Mouse (Mus musculus): ENCODE measurements at regions not wholly inside any gene's neighbourhood (a gene's known extent, or its start where the extent isn't known, plus 50 kb on each side); places are given as distances from the start of the nearest gene placed in this dataset.

DNA sequence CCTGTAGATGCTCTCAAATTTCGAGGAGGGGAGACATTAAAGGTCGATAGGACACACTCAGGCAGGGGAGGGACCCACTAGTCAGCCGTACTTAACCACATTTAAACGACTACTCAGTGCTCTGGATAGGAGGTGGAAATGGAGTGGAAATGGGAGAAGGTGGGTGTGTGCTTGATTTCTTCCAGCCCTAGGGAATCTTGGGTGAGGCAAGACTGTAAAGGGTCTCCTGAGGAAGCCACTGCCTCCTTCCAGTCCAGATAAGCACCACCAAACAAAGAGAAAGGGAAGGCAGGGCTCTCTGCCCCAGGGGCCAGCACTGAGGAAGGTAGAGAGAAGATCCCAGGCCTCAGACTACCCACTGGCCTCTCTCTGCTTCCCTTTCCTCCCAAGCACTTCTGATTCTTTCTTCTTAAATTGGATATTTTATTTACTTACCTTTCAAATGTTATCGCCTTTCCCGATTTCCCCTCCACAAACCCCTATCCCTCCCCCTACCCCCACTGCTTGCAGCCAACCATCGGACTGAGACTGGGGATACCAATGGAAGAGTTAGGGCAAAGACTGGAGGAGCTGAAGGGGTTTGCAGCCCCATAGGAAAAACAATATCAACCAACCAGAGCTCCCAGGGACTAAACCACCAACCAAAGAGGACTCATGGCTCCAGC is 139.1 kb downstream of the Zfp36l1 start:
- Histone ChIP-seq H3K4me1 (ENCODE audit: control insufficient read depth, insufficient read depth, low read length) (peaks cover 3% of the 10 kb centered on the region), H3K27ac (ENCODE audit: control insufficient read depth, insufficient read depth, low read depth, low read length, poor library complexity) (no peak overlapping the region), H3K4me3 (replicated peaks; ENCODE audit: control insufficient read depth, low read depth, low read length) (no peak overlapping the region)
- TF ChIP-seq POLR2A (IDR thresholded peaks at IDR 0.05; ENCODE audit: borderline replicate concordance, control insufficient read depth, low read depth, low read length): no peak
- TF ChIP-seq CTCF (IDR thresholded peaks at IDR 0.05; ENCODE audit: control insufficient read depth, insufficient read depth, low read length): no peak
- 79% methylated on average over 7 of the region's 7 CpGs for WGBS

- H3K27ac ChIP-seq (ENCODE audit: control insufficient read depth, insufficient read depth, low read depth, low read length, poor library complexity): peak overlapping the region; percentile 72; the same call in 1 of the 2 replicates
- 80% methylated on average over 5 of the region's 5 CpGs for WGBS
- peaks cover 3% of the 10 kb centered on the region for H3K4me1 ChIP-seq (ENCODE audit: control insufficient read depth, insufficient read depth, low read length)
- TF ChIP-seq CTCF (IDR thresholded peaks at IDR 0.05; ENCODE audit: control insufficient read depth, insufficient read depth, low read length) (no peak), POLR2A (IDR thresholded peaks at IDR 0.05; ENCODE audit: borderline replicate concordance, control insufficient read depth, low read depth, low read length) (no peak)
- H3K4me3 ChIP-seq (replicated peaks; ENCODE audit: control insufficient read depth, low read depth, low read length): no peak overlapping the region
These were observed 141.8 kb downstream of the Zfp36l1 start for GRCm38 (mm10) chr12:79970981-79971390.

DNA sequence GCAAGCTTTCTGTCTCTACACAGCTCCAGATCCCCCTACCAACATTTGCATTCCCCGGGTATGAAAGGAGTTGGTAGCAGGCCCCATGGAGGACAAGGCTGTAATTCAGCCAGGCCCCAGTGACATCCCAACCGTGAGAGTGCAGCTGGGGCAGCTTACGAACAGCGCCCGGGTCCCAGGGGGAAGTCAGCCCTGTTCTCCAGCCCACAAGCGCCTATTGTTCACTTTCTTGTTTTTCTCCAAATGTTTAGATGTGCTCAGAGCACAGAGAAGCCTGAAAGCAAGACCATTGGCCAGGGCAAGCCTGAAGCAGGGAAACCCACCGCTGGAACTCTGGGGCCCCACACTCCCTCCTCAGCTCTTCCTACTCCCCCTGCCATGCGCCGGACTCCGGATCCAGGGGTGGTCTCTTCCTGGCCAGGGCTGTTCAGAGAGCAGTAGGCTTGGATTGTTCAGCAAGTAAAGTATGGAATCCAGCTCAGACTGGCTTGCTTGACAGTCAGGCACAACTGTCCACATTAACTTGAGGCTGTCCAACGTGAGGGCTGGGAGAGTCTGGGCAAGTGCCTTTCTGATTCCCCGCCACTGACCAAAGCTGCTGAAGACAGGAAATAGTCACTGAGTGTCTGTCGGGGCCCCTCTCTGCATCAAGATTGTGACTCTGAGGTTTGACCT is 142.4 kb downstream of the Zfp36l1 start:
- Histone ChIP-seq H3K4me3 (replicated peaks; ENCODE audit: control insufficient read depth, low read depth, low read length) (no peak overlapping the region), H3K4me1 (ENCODE audit: control insufficient read depth, insufficient read depth, low read length) (peaks cover 3% of the 10 kb centered on the region), H3K27ac (ENCODE audit: control insufficient read depth, insufficient read depth, low read depth, low read length, poor library complexity) (peak overlapping the region; percentile 72)
- WGBS: 46% methylated on average over 13 of the region's 13 CpGs
- TF ChIP-seq POLR2A (IDR thresholded peaks at IDR 0.05; ENCODE audit: borderline replicate concordance, control insufficient read depth, low read depth, low read length) (peak; percentile 7; the same call in 1 of the 2 replicates), CTCF (IDR thresholded peaks at IDR 0.05; ENCODE audit: control insufficient read depth, insufficient read depth, low read length) (no peak)

DNA sequence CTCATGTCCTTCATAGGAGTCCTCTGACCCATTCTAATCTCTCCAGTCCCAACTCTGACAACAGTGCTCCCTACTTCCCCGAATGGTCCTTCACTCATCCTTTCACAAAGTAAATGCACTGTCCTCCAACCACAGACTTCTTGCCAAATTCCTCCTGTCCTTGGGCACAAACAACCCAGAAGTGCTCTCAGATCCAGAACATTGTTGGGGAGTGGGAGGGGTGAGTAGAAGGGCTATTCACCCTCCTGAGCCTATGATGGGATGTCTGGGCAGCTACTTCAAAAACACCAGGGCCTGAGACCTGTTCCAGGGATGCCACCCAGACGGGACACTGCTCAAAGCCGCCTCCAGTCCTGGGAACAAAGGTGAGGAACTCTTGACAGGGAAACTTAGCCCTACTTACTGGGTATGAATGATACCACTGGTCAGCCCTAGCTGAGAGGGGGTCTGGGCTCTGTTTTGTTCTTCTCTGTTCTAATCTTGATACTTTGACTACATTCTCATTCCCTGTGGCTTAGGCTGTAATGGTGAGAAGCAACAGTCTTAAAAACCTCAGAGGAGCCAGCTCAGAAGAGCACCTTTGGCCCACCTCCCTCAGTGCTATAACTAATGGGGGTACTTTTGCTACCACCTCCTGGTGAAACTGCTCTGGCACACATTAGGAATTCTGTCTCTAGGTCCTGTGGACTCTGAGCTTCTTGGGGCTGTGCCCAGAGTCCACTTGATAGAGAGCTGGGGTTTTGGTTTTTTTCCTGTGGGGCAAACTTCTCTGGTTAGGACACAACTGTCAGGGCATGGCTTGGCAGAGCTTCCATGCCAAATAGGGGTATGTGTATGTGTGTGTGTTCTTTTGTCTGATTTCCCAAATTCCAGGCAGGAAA is 143.2 kb downstream of the Zfp36l1 start:
- peaks cover 3% of the 10 kb centered on the region for H3K4me1 ChIP-seq (ENCODE audit: control insufficient read depth, insufficient read depth, low read length)
- 75% methylated on average over 3 of the region's 3 CpGs for WGBS
- no peak for TF ChIP-seq CTCF (IDR thresholded peaks at IDR 0.05; ENCODE audit: control insufficient read depth, insufficient read depth, low read length)
- no peak for TF ChIP-seq POLR2A (IDR thresholded peaks at IDR 0.05; ENCODE audit: borderline replicate concordance, control insufficient read depth, low read depth, low read length)
- H3K27ac ChIP-seq (ENCODE audit: control insufficient read depth, insufficient read depth, low read depth, low read length, poor library complexity): peak overlapping the region; percentile 6; the same call in 1 of the 2 replicates
- H3K4me3 ChIP-seq (replicated peaks; ENCODE audit: control insufficient read depth, low read depth, low read length): no peak overlapping the region

DNA sequence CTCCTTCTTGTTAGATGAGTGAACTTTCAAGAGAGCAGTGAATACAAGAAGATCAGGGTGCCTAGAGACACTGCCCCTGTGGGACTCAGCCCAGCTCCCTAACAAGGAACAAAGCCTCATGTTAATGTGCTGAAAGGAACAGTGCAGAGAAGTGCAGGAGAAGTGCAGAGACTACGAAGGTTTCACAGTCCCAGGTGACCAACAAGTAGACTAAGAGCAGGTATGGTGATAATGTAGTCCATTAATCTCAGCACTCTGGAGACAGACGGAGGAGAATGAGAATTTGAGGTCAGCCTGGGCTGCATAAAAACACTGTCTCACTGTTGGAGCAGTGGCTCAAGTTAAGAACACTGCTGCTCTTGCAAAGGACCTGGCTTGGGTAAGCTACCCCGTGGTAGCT is 144.1 kb downstream of the Zfp36l1 start:
- Histone ChIP-seq H3K27ac (ENCODE audit: control insufficient read depth, insufficient read depth, low read depth, low read length, poor library complexity) (peak overlapping the region; percentile 34; the same call in 1 of the 2 replicates), H3K4me1 (ENCODE audit: control insufficient read depth, insufficient read depth, low read length) (peaks cover 3% of the 10 kb centered on the region; the same call in 1 of the 2 replicates), H3K4me3 (replicated peaks; ENCODE audit: control insufficient read depth, low read depth, low read length) (no peak overlapping the region)
- TF ChIP-seq CTCF (IDR thresholded peaks at IDR 0.05; ENCODE audit: control insufficient read depth, insufficient read depth, low read length) (no peak), POLR2A (IDR thresholded peaks at IDR 0.05; ENCODE audit: borderline replicate concordance, control insufficient read depth, low read depth, low read length) (no peak)
- 59% methylated on average over 3 of the region's 3 CpGs for WGBS

DNA sequence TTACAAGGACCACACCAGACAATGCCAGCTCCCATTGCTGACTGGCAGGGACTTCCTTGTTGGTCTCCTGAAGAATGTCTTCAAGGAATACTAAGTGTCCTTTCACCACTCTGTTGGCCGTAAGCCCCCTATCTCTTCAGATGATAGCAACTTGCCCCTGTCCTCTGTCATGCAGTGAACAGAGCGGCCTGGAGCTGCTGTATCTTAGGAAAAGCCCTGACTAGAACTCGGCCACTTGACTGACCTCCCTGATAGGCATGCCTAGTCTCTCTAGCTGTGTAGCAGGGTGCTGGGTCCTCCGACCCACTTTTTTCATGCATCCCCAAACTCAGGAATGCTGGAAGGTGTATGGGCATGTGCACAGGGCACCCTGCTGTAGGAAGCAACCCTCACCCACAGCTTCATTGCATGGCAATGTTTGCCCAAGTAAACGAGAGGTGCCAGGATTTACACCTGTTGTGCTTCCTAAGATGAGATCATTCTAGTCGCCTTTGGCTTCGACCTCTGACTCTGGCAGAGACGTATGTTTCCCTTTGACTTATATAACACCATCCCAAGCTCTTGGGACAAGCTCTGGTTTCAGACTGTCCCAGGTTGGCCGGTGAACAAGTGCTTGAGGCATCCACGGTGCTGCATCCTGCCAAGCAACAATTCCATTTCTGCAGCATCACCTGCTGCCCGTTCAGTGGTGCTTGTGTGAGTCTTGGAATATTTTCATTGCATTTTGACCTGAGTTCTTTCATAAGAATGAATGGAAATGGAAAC is 145.1 kb downstream of the Zfp36l1 start:
- TF ChIP-seq POLR2A (IDR thresholded peaks at IDR 0.05; ENCODE audit: borderline replicate concordance, control insufficient read depth, low read depth, low read length) (no peak), CTCF (IDR thresholded peaks at IDR 0.05; ENCODE audit: control insufficient read depth, insufficient read depth, low read length) (no peak)
- Histone ChIP-seq H3K4me1 (ENCODE audit: control insufficient read depth, insufficient read depth, low read length) (peaks cover 3% of the 10 kb centered on the region; the same call in 1 of the 2 replicates), H3K27ac (ENCODE audit: control insufficient read depth, insufficient read depth, low read depth, low read length, poor library complexity) (no peak overlapping the region), H3K4me3 (replicated peaks; ENCODE audit: control insufficient read depth, low read depth, low read length) (no peak overlapping the region)
- WGBS: 83% methylated on average over 11 of the region's 11 CpGs

- Histone ChIP-seq H3K27ac (ENCODE audit: control insufficient read depth, insufficient read depth, low read depth, low read length, poor library complexity) (no peak overlapping the region), H3K4me3 (replicated peaks; ENCODE audit: control insufficient read depth, low read depth, low read length) (no peak overlapping the region), H3K4me1 (ENCODE audit: control insufficient read depth, insufficient read depth, low read length) (peaks cover 3% of the 10 kb centered on the region; the same call in 1 of the 2 replicates)
- 70% methylated on average over 12 of the region's 12 CpGs for WGBS
- TF ChIP-seq CTCF (IDR thresholded peaks at IDR 0.05; ENCODE audit: control insufficient read depth, insufficient read depth, low read length) (no peak), POLR2A (IDR thresholded peaks at IDR 0.05; ENCODE audit: borderline replicate concordance, control insufficient read depth, low read depth, low read length) (no peak)
These were observed 146.0 kb downstream of the Zfp36l1 start for GRCm38 (mm10) chr12:79966621-79967490.

Data from bone marrow, adult 2 months (tissue).